Mouse (Mus musculus) bone marrow, adult 2 months (tissue): ENCODE measurements around the gene Chst12.

Experiments used
- CTCF ChIP-seq: fragments of 200-500 bp; IDR thresholded peaks from 2 replicates; pipeline ENCODE4 v1.5.1; 2011; ENCODE audit warnings: low read length, control low read depth; ENCODE audit not compliant: control insufficient read depth, insufficient read depth
- POLR2A ChIP-seq: fragments of 200-500 bp; IDR thresholded peaks from 2 replicates; pipeline ENCODE4 v1.6.1; 2011; ENCODE audit warnings: low read depth, mild to moderate bottlenecking, control low read depth, low read length, borderline replicate concordance; ENCODE audit not compliant: control insufficient read depth

DNA sequence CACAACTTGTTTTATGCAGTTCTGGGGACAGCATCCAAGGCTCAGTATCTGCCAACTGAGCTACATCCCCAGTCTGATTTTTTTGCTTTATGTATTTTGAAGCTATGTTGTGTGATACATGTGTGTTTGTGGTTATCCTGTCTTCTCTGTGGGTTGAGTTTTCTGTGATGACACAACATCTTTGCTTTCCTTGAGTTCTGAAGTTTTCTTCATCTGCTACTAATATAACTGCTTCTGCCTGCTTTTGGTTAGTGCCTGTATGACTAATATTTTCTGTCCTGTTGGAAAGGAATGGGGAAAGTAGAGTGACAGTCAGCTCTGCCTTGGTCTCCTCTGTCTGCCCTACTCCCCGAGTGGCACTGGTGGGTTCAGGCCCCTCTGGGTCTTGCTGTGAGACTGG lies 15.8 kb downstream of the Chst12 start:
- no peak for TF ChIP-seq CTCF
- TF ChIP-seq POLR2A = no peak
